Mouse (Mus musculus): ENCODE data around the gene Yars. TPM values are rescaled to one million over a fixed set of nuclear protein-coding genes. Genes with fewer than 3 reads are reported as not detected.

The Yars gene
- polyA plus RNA-seq, 1 experiment, result 19.3 TPM

DNA sequence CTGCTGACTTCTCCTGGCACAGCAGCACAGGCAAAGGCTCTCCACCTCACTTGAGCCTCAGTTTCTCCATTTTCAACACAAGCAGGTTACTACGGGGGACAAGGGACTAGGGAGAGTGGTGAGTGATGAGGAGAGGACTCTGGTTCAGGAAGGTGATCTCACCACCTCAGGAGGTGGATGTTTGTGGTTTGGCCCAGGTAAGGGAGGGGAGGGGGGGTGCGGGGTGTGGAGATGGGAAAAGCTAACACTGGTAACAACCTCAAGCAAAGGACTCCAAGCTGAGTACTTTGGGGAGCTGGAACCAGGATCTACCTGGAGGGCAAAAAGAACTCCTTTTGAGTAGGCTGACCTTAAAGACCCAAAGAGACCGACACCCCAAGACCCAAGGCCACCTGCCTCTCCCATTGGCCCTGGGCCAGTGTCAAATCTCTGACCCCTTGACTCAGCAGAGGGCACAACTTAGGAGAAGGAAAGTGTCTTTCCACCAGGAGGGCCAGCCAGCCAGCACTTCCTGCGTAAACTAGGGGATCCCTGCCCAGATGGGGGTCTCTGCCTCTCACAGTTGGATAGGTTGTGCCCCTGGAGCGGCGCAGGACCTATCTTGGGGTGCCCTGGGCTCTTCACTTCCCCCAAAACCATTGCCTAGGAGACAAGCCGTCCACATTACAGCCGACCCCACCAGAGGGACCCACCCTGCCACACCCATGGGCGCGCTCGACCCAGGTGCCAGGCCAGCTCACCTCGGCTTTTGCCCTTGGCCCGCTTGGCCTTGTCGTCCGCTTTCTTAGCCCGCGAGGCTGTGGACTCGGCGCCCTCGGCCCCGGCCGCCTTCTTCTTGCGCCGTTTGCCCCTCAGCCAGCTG lies 58.1 kb downstream of the Yars start:
- peak overlapping the region; percentile 94 for H3K4me3 ChIP-seq (ENCODE audit: insufficient read depth, low read depth, low read length)
- H3K27ac ChIP-seq (replicated peaks; ENCODE audit: low read depth, low read length), result peak overlapping the region; percentile 30; the same call in 1 of the 2 replicates
- peaks cover 18% of the 10 kb centered on the region for H3K4me1 ChIP-seq (ENCODE audit: control insufficient read depth, insufficient read depth, insufficient read length, low read length)

DNA sequence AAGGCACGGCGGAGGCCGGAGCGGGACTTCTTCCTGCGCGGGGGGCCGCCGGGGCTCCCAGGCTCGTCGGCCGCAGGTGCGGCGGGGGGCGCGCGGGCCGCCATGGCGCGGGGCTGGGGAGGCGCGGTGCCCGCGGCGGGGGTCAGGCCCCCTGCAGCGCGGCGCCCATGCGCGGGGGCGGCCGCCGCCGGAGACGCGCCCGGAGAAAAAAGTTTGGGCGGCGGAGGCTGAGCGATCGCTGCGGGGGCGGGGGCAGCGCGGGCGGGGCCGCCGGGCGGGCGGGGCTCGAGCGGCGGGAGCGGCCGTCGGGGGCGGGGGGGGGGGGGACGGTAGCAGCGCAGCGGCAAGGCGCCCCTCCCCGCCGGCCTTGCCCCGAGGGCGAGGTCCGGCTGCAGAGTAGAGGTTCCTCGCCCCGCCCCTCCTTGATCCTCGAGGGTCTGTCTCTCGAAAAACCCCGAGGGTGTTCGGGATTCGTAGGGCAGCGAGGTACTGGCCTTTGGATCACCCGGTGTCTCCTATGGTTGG lies 58.7 kb downstream of the Yars start:
- H3K27ac ChIP-seq (replicated peaks; ENCODE audit: low read depth, low read length), result 0 out of 2 replicates have a peak overlapping the region, but pooled peaks have one; percentile 30

DNA sequence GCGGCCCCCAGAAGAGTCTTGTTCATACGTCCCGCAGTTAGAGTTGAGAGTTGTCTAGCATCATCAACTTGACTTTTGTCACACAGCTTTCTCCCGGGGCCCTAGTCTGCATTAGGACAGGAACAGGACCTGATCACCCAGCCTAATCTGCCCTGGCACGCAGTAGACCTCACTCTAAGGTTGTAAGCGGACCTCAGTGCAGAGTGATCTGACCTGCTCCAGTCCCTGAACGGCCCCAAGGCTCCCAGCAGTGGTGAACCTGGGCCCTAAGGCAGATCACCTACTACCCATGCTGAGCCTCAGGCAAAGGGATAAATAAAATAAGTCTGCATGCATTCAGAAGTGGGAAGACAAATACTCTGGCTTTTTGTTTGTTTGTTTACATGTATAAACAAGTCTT lies 59.7 kb downstream of the Yars start:
- Histone ChIP-seq H3K4me1 (ENCODE audit: control insufficient read depth, insufficient read depth, insufficient read length, low read length) (peaks cover 18% of the 10 kb centered on the region), H3K27ac (replicated peaks; ENCODE audit: low read depth, low read length) (no peak overlapping the region), H3K4me3 (ENCODE audit: insufficient read depth, low read depth, low read length) (no peak overlapping the region)

More for the DNA sequence above, 58.7 kb downstream of the Yars start:
- peaks cover 18% of the 10 kb centered on the region for H3K4me1 ChIP-seq (ENCODE audit: control insufficient read depth, insufficient read depth, insufficient read length, low read length)
- H3K4me3 ChIP-seq (ENCODE audit: insufficient read depth, low read depth, low read length), result peak overlapping the region; percentile 94

DNA sequence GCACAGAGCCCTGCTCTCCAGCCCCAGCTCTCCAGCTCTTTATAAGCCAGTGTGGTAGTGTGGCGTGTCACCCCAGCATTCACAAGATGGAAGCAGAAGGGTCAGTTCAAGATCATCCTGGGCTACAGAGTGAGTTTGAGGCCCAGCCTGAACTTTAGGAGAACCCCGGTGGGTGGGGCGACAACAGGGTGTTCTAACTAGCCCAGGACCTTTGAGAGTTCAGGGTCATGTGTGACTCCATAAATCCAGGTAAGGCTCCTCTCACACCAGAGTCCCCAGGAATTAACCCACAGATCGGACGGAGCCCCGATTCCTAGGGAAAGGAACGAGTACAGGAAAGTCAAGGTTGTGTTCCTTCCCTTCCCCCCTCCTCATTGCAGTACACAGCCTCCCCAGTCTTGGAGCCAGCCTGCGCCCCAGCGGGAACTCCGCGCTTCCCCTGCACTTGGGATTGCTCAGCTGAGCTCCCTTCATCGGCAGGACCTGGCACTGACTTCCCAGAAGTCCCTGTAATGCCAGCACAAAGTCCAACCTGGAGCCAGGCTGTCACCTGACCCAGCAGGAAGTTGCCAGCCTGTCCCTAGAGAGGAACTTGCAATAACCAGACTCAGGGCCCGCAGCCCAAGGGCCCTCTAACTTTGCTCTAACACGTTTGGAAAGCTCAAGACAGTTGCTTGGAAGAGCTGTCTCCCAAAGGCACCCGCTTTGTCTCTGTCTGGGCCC lies 61.4 kb downstream of the Yars start:
- Histone ChIP-seq H3K4me1 (ENCODE audit: control insufficient read depth, insufficient read depth, insufficient read length, low read length) (peaks cover 13% of the 10 kb centered on the region), H3K4me3 (ENCODE audit: insufficient read depth, low read depth, low read length) (no peak overlapping the region), H3K27ac (replicated peaks; ENCODE audit: low read depth, low read length) (0 out of 2 replicates have a peak overlapping the region, but pooled peaks have one; percentile 29)

DNA sequence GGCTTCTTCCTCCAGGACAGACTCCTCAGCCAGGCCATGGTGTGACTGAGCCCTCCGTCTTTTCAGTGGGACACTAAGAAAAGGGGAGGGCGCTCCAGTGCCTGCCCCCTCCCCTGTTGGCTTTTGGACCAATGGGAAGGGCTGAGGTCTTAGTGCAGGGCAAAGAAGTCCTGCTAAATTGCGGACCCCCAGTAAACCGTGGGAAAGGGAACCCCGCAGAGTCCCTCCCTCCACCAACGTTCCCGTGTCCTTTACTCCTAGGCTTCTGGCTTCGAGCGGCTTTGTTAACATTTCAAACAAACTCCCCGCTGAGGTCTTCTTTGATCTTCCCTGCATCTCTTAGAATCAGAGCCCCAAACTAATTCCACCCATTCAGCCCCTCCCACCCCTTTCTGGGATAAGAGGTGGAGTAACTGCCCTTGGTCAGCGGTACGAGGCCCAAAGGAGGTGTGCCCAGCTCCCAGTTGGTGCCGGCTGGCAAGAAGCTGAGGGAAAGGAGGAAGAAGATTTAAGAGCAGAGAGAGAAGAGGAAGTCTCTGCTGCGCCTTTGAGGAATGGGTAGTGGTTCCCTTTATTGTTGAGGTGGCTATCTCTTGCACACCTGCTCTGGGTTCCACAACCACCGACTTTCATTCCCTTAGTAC lies 62.0 kb downstream of the Yars start:
- Histone ChIP-seq H3K4me1 (ENCODE audit: control insufficient read depth, insufficient read depth, insufficient read length, low read length) (peaks cover 15% of the 10 kb centered on the region), H3K27ac (replicated peaks; ENCODE audit: low read depth, low read length) (0 out of 2 replicates have a peak overlapping the region, but pooled peaks have one; percentile 29), H3K4me3 (ENCODE audit: insufficient read depth, low read depth, low read length) (no peak overlapping the region)

DNA sequence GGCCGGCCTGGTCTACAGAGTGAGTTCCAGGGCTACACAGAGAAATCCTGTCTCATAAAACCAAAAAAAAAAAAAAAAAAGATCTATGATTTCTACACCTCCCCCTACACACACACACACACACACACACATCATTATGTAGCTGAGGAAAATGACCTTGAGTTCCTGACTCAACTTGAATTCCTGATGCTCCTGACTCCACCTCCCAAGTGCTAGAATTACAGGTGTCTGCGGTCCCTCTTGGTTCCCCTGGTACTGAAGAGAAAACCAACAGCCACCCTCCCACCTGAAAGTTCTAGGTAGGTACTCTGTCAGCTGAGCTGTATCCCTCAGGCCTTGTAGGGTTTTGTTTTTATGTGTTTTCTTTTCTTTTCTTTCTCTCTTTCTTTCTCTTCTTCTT lies 62.9 kb downstream of the Yars start:
- Histone ChIP-seq H3K27ac (replicated peaks; ENCODE audit: low read depth, low read length) (no peak overlapping the region), H3K4me3 (ENCODE audit: insufficient read depth, low read depth, low read length) (no peak overlapping the region), H3K4me1 (ENCODE audit: control insufficient read depth, insufficient read depth, insufficient read length, low read length) (peaks cover 14% of the 10 kb centered on the region)

DNA sequence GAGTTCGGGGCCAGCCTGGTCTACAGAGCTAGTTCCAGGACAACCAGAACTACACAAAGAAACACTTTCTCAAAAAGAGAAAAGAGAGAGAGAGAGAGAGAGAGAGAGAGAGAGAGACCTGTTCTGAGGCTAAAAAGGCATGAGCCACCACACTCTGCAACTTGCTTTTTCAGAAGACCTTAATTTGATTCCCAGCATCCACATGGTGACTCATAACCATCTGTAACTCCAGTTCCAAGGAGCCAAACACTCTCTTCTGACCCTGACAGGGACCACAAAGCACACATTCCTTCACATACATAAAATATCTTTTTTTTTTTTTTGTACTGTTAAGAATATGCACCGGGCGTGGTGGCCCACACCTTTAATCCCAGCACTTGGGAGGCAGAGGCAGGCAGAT lies 65.0 kb downstream of the Yars start:
- Histone ChIP-seq H3K4me3 (ENCODE audit: insufficient read depth, low read depth, low read length) (no peak overlapping the region), H3K27ac (replicated peaks; ENCODE audit: low read depth, low read length) (no peak overlapping the region), H3K4me1 (ENCODE audit: control insufficient read depth, insufficient read depth, insufficient read length, low read length) (peaks cover 10% of the 10 kb centered on the region; the same call in 1 of the 2 replicates)

DNA sequence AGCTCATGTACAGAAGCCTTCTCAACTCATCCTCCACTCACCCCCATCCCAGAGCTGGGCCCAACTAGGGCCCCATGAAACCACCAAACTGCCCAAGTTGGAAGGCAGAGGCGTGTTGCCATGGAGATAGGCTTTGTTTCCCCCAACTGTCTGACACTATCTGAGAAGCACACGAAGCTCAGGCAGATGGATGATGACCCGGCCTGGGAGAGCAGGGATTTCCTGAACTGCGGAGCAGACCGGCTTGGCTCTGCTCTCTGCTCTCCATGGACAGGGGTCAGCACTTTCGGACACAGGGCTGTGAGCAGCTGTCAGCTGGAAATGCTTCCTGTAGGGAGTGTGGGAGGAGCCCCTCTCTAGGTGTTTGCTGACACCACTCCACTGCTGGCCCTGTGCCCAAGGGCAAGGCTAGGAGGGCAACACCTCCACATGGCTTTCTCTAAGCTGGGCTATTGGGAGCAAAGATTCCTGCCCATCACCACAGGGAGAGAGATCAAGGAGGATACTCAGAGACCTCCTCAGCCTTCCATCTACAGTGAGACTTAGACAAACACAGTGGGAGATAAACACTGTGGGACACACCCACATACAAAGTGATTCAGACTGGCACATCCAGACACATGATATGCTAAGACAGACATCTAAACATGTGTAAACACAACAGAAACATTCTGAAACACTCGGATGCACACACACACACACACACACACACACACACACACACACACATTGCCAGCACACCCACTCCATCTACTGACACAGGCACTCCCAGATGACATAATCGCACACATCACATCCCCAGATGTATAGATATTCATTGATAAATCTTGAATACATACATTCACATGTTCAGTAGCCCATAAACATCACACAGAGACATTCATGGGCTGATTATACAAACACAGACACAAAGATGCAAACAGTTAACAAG lies 67.2 kb downstream of the Yars start:
- peak overlapping the region; percentile 12; the same call in 1 of the 2 replicates for H3K27ac ChIP-seq (replicated peaks; ENCODE audit: low read depth, low read length)

DNA sequence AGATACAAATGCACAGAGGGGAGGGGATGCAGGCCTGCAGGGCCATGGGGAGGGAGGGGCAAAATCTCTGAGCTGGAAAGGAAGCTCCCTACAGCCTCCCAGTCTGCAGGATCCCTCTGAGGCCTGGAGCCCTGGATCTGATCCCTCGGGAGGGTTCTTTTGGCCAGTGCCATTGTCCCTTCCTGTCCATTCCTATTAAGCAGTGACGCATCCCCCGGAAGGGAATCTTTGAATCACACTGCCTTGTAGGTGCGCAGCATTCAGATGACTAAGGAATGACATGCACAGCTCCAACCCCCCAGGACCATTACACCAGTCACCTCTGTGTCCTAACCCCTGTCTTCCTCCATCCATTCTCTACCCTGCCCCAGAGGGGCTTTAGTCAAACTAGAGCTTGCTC lies 69.5 kb downstream of the Yars start:
- Histone ChIP-seq H3K4me3 (ENCODE audit: insufficient read depth, low read depth, low read length) (no peak overlapping the region), H3K4me1 (ENCODE audit: control insufficient read depth, insufficient read depth, insufficient read length, low read length) (peaks cover 13% of the 10 kb centered on the region; the same call in 1 of the 2 replicates), H3K27ac (replicated peaks; ENCODE audit: low read depth, low read length) (no peak overlapping the region)

More for the DNA sequence above, 67.2 kb downstream of the Yars start:
- H3K4me3 ChIP-seq (ENCODE audit: insufficient read depth, low read depth, low read length), result no peak overlapping the region
- peaks cover 8% of the 10 kb centered on the region; the same call in 1 of the 2 replicates for H3K4me1 ChIP-seq (ENCODE audit: control insufficient read depth, insufficient read depth, insufficient read length, low read length)

DNA sequence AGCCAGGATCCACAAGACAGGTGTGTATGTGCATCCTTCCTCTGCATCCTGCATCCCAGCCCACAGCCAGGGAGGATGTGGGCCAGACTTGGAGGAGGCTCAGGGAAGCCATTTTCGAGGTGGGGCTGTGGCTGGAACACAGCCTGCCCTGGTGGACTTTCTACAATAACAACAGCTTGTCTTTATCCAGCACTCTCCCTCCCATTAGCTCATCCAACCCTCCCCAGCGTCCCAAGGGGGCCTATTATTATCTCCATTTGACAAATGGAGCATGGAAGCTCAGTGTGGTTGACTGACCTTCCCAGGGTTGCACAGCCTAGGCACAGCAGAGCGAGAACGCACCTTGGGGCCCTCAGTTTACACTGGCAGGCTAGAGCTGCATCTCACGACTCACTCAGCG lies 71.1 kb downstream of the Yars start:
- Histone ChIP-seq H3K27ac (replicated peaks; ENCODE audit: low read depth, low read length) (no peak overlapping the region), H3K4me3 (ENCODE audit: insufficient read depth, low read depth, low read length) (no peak overlapping the region), H3K4me1 (ENCODE audit: control insufficient read depth, insufficient read depth, insufficient read length, low read length) (peaks cover 13% of the 10 kb centered on the region; the same call in 1 of the 2 replicates)

DNA sequence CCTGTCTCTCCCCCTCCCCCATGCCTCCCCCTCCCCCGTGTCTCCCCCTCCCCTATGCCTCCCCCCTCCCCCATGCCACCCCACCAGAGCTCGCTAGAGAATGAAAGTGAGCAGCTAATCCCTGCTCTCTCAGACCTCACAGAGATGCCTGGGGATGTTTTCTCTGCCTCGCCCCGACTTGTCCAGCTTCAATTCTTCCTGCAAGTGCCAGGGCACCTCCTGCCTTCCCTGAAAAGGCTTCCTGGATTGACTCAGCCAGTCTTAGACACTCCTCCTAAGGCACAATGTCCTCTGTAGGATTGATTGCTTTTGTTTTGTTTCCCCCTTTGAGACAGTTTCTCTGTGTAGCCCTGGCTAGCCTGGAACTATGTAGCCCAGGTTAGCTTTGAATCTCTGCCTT lies 71.6 kb downstream of the Yars start, which contains the start of gene C77080:
TSS of gene C77080 (minus strand) at position 209 of the 400 bp plus-strand sequence.
- H3K27ac ChIP-seq (replicated peaks; ENCODE audit: low read depth, low read length), result no peak within 1 kb of the TSS
- peaks cover 10% of the 10 kb centered on the region; the same call in 1 of the 2 replicates for H3K4me1 ChIP-seq (ENCODE audit: control insufficient read depth, insufficient read depth, insufficient read length, low read length)
- H3K4me3 ChIP-seq (ENCODE audit: insufficient read depth, low read depth, low read length), result no peak within 1 kb of the TSS

DNA sequence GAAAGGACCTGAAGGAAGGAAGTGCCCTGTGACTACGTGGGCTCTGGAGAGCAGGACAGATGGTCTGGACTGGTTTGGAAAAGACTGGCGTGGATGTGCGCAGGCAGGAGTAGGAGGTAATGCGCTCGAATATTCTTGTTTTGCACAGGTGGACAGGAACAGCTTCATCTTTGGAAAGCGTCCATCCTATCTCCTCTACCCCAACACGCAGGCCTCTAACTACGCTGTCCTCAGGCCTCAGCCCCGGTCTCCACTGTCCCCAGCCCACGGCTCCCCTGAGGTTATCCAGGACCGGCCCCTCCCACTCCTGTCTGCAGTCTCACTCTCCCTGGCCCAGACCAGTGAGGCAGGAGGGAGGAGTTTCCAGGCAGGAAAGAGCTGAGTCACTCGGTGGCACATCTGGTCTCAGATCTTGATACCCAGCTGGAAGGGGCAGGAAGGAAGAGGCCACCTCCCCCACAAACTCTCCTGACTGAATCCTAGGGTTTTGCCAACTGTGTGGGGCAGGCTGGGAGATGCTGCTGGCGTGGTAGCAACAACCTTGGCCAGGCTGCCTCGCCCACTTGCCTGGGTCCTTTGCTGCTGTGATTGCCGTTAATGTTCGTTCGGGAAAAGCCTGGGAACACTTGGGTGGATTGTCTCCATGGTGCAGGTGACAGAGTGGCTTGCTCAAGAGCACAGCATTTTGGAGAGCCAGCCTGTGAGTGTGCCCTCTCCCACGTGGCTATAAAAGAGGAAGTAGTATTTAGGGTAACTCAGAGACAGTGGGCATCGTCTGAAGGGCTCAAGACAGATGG lies 73.9 kb downstream of the Yars start:
- Histone ChIP-seq H3K4me3 (ENCODE audit: insufficient read depth, low read depth, low read length) (no peak overlapping the region), H3K27ac (replicated peaks; ENCODE audit: low read depth, low read length) (no peak overlapping the region)

DNA sequence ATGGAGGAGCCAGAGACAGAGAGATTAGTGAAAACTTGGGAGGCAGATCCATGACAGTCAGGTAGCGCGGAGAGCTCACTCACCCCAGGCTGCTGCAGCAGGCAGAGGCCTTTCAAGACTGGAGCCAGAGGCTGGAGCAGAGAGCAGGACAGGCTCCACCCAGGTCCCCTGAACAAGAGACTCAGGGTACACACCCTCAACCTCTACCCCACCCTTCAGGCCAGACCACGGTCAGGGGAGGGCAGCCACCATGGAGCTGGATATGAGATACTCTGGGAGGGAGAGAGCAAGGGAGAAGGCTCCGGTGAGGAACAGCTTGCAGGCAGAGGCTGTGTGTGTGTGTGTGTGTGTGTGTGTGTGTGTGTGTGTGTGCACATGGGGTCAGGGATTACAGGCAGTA lies 76.6 kb downstream of the Yars start:
- H3K27ac ChIP-seq (replicated peaks; ENCODE audit: low read depth, low read length), result no peak overlapping the region
- H3K4me3 ChIP-seq (ENCODE audit: insufficient read depth, low read depth, low read length), result no peak overlapping the region
- peaks cover 5% of the 10 kb centered on the region; the same call in 1 of the 2 replicates for H3K4me1 ChIP-seq (ENCODE audit: control insufficient read depth, insufficient read depth, insufficient read length, low read length)

More for the DNA sequence above, 73.9 kb downstream of the Yars start:
- H3K4me1 ChIP-seq (ENCODE audit: control insufficient read depth, insufficient read depth, insufficient read length, low read length), result peaks cover 5% of the 10 kb centered on the region; the same call in 1 of the 2 replicates
